Mouse (Mus musculus): ENCODE data around the gene Lrp2.

Lrp2 gene

DNA sequence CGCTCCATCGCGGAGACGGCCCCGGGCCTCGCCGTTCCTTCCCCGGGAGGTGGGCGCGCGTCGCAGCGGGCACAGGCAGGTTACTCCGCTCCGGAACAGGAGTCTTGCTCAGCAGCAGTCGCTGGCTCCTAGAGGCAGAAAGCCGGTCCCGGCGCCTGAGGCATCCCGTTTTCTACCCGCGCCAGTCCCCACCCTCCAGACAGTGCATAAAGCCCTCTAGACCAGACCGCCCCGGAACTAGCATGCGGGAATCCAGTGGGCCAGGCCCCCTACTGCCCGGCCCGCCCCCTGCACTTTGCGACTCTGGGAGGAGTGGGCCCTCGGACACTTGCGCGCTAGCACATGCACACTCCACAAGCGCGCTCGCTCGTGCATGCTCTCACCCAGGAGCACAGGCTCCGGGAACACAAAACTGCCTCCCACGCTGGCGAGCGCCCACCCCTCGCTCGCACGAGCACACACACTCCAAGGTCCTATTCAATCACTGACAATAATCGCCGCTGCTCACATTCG is at the start of gene Lrp2:
TSS of gene Lrp2 (minus strand) at position 180 of the 513 bp plus-strand sequence.
- peak; percentile 5 to 24 for DNase-seq

DNA sequence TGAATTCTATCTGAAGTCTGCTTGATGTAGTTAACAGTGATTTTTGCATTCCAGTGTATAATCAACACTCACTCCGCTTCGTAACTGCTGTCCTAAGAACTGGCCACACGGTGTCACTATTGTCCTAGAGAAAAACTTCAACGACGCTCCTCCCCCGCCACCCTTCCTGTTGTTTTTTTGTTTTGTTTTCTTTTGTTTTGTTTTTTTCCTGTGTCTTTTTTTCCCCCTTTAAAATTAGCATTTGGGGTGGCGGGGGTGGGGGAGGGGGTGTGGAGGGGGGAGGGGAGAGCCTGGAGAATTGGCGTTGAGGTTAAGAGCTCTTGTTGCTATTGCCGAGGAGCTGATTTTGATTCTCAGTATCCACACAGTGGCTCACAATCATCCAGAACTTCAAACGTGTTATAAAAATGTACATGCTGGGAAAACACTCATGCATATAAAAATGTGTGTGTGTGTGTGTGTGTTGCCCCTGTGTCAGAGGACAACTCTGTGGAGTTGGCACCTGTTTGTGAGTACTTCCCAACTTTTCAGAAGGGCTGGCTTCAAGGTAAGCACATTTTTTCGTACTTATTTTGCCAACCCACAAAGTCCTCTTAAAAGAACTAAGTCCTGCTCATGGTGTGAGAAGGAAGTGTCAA is 49.3 kb upstream of the Lrp2 start:
- peak; percentile 36 to 61 for DNase-seq

DNA sequence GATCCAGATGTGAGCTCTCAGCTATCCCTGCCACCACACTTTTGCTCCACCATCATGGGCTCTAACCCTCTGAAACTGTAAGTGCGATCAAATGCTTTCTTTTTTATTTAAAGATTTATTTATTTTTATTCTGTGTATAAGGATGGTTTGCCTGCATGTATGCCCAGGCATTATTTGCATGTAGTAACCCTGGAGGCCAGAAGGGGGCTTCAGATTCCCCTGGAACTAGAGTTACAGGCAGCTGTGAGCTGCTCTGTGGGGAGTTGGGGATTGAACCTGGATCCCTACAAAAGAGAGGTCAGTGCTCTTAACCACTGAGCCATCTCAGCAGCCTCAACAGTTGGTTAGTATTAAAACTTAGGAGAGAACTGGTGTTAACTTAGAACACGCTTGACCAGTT is 45.6 kb upstream of the Lrp2 start:
- DNase-seq: no peak

DNA sequence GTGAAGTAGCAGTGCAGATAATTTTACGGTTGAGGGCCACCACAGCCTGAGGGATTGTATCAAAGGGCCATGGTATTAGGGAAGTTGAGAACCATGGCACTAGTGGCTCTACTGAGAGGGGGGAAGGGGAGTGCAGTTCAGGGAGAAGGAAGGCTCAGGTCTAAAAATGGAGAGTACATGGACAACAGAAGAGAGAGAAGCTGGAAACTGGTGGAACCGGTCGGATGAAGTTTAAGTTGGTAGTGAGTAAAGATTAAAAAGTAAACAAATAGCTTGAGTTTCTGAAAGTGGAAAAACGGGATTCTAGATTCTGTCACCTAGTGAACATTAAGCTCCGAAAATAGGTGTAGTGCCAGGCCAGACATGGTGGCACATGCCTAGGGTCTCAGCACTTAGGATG is 44.9 kb upstream of the Lrp2 start:
- DNase-seq: no peak

- no peak for DNase-seq
These were observed 44.0 kb upstream of the Lrp2 start for GRCm38 (mm10) chr2:69629914-69630313.

DNA sequence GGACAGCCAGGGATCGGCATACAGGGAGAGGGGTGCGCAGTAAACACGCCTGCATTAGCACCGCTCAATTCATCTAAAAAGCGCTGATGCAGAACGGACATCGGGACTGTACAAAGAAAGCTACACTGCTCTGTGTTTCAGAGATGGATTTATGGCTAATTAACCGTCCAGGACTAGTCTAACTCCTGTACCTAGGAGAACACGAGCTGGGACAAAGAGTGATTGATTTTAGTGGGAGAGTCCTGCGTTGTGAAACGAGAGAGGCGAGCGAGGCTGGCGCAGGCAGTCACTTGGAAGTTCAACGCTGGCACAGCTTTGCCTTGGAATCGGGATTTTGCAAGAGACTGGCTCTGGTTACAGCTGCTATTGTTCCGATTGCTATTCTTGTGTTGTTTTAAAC is 43.4 kb upstream of the Lrp2 start:
- DNase-seq: no peak

DNA sequence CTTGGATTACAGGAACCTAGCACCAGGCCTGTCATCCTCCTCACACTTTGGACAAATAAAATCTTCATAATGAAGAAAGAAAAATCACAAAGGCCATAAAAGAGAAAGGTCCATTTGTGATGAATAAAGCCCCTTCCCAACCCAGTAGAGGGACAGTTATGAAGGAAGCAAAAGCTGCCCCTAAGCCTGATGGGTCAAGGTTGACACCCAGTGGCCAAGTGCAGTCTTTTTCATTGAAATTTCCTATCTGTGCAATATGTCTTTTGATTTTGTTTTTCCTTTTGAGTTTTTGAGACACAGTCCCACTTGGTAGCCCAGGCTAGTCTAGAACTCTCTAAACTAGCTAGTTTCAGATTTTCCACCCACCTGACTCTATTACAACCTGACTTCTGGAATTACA is 33.4 kb upstream of the Lrp2 start:
- no peak for DNase-seq

- DNase-seq: no peak
These were observed 32.5 kb upstream of the Lrp2 start for GRCm38 (mm10) chr2:69618336-69618735.

GRCm38 (mm10) chr2:69613237-69613636 is 27.4 kb upstream of the Lrp2 start:
- no peak for DNase-seq

- DNase-seq: no peak
These were observed 26.9 kb upstream of the Lrp2 start for GRCm38 (mm10) chr2:69612716-69613115.

- no peak for DNase-seq
These were observed 26.4 kb upstream of the Lrp2 start for GRCm38 (mm10) chr2:69612237-69612636.

GRCm38 (mm10) chr2:69606621-69607020 is 20.8 kb upstream of the Lrp2 start:
- DNase-seq: no peak

GRCm38 (mm10) chr2:69603726-69604393 is 18.0 kb upstream of the Lrp2 start:
- no peak for DNase-seq

DNA sequence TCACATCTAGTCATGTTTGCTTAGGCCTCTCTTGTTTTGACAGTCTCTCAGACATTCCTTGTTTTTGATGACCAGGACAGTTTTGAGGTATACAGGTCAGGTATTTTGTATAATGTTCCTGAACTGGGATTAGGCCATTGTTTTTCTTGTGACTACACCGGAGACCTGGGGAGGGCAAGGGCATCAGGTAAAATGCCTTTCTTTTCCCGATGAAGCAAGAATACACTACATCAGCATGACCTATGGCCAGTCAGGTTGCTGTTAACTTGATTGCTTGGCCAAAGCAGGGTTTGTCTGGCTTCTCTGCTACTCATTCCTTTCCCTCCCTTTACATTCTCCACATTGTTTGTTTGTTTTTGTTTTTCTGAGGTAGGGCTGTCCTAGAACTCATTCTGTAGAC is 7.3 kb upstream of the Lrp2 start:
- no peak for DNase-seq

DNA sequence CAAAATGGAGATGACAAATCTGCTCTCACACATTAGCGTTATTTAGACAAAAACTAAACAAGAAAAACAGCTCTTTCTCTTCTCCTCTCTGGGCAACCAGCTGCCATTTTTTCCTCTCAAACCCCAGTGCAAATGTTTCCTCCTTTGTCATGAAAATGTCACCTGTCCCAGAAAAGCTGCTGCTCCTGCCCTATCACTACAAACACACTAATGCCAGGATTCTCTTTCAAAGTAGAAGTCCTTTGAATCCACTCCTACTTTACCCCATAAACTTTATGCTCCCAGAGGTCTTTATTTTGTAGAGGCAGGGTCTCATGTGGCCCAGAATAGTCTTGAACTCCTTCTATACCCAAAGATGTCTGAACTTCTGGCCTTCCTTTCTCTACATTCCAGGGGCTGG is 6.7 kb upstream of the Lrp2 start:
- no peak for DNase-seq

DNA sequence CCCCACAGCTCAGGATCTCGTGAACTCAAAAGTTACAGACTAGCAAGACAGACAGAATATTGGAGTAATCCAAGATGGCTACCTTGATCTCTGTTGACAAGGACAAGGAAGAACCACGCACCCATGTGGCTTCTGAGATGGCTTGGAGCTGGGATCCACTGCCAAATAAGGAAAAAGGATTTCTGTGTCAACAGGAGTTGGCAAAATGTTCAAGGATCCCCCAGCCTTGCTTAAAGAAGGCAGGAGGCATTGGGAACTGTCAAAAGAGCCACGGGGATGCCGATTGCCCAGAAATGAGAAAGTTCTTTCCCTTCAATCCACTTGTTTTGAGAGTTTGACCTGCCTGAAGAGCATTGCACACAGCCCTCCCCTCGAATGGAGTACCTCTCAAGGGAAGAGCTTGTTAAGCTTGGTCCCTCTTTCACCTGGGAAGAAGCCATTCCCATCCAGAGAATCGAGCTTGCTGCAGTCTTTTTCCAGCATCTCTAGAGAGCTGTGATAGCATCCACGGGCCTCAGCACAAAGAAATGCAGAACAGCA is 6.2 kb upstream of the Lrp2 start:
- no peak for DNase-seq

DNA sequence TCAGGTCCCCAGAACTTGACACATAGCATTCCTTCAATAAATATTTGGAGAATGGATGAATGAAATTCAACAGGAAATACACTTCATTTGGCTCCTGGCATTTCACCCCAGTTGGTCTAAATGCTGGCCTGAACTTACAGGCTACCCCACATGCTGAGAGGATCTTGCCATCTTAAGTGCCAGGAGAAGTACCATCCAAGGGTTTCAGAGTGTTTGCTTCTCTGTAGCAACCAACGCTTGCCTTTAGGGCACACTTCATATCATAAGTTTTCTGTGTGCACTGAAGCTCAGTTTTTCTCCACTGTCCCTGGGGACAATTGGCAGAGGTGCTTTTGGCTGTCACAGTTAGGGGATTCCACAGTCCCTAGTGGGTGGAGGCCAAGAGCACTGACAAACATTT is 4.7 kb upstream of the Lrp2 start:
- no peak for DNase-seq

DNA sequence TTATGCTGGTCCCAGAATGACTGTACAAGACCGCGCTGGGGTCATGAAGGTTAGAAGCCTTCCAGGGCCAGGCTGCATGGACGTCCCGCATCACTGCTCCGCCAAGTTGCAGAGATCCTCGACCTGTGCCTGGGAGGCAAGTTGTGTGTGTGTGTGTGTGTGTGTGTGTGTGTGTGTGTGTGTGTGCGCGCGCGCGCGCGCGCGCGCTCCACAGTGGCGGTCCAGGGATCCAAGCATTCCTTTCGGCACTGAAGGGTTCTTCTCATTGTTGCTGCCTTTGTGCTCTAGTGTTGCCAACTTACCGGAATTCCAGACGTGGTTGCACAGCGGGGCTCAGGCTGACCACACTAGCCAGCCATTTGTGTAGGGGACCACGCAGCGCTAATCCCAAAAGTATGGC is 2.0 kb upstream of the Lrp2 start:
- peak in 1 of 2 experiments; percentile 2 for DNase-seq

GRCm38 (mm10) chr2:69586821-69587728 is 1.2 kb upstream of the Lrp2 start:
- no peak for DNase-seq

DNA sequence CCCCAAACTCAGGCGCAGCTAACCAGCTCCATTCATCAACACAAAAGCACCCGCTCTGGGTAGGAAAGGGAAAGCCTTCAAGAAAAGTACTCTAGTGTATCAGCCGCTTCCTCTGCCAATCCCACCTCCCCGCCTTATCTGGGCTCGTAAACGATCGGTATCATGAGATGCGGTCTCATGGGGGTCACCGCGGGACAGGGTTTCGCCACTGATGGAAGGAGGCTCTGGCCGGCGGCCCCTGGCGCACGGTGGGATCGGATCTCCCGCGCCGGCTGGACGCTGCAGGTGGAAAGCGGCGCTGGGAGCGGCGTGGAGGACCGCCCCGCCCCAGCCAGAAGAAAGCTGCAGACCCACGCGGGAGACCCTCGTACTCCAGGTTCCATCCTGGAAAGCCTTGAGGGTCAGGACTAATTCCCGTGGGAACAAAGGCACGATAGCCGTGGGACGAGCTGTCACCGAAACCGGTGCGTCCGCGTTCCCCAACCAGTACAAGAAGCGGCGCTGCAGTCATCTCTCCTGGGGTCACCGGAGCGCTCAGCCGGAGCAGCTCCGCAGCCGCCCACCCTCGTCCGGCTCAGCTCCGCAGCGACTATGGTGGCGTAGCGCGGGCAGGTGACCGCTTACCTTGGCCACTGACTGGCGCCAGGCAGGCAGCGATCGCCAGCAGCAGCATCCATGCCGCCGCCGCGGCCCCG is 527 bp downstream of the Lrp2 start:
- peak in 1 of 2 experiments; percentile 18 for DNase-seq

DNA sequence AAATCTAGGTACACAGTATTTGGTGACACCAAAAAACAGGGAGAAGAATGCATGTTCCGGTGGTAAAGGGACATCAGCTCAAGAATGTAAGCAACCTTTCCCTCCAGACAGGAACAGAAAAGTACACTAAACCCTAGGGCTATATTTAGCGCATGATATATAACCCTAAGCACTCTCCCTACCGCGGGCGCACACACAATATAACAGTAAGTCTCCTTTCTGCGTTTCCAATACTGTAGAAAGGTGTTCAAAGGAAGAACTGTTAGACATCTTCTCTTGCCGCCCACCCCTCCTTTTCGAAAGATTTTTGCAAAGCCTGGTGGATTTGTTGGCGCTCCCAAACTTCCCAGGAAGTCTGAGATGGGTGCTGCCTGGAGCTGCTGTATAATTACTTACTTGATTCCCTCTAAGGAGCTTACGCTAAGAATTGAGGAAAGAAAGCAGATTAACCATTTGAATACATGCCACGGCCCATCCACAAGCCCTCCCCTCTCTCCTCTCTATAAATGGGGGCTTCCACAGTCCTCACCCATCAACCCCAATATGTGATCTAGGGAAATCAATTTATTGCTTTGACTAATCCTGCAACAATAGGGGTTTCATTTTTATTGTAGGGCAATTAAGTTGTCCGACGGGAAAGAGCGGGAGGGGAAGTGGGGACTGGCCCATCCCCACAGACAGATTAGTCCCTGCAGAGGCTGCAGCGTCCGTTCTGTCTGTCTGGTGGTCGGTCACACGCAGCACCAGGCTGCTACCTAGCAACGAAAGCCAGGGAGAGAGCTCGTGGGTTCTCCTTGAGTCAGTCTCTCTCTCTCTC is 1.5 kb downstream of the Lrp2 start:
- DNase-seq: no peak

DNA sequence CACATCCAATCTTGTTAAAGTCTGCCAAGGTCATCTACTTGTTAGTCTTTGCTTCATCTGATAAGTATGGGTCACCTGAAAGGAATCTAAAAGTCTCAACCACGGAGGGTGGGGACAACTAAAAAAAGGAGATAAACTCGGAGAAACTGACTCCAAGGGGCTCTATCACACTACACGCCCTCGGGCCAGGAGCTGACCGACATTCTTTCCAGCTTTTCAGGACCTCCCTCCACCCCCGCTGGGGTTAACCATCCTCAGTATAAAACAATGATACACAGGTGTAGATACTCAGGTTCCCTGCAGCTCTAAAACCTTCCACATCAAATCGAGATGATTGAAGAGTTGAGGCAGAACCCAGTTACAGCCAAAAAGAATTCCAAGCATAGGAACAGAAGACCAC is 3.0 kb downstream of the Lrp2 start:
- DNase-seq: no peak

Data from cerebellum, postnatal 25 days (tissue).